Mouse (Mus musculus) spleen, adult 2 months (tissue): ENCODE data around the gene 1600002K03Rik.
A peak's percentile ranks its signal among the peaks of the same experiment; 100 is the strongest.

ENCODE experiments used
- CTCF ChIP-seq: fragments of 200-500 bp; IDR thresholded peaks from 2 replicates; pipeline ENCODE4 v1.5.1; 2011; ENCODE audit warnings: mild to moderate bottlenecking, inconsistent platforms; ENCODE audit not compliant: insufficient read depth, insufficient read length, insufficient replicate concordance; ENCODE audit errors: extremely low read depth
- POLR2A ChIP-seq: fragments of 200-500 bp; IDR thresholded peaks from 2 replicates; pipeline ENCODE4 v1.6.1; 2011; ENCODE audit warnings: low read depth, low read length, inconsistent platforms

DNA sequence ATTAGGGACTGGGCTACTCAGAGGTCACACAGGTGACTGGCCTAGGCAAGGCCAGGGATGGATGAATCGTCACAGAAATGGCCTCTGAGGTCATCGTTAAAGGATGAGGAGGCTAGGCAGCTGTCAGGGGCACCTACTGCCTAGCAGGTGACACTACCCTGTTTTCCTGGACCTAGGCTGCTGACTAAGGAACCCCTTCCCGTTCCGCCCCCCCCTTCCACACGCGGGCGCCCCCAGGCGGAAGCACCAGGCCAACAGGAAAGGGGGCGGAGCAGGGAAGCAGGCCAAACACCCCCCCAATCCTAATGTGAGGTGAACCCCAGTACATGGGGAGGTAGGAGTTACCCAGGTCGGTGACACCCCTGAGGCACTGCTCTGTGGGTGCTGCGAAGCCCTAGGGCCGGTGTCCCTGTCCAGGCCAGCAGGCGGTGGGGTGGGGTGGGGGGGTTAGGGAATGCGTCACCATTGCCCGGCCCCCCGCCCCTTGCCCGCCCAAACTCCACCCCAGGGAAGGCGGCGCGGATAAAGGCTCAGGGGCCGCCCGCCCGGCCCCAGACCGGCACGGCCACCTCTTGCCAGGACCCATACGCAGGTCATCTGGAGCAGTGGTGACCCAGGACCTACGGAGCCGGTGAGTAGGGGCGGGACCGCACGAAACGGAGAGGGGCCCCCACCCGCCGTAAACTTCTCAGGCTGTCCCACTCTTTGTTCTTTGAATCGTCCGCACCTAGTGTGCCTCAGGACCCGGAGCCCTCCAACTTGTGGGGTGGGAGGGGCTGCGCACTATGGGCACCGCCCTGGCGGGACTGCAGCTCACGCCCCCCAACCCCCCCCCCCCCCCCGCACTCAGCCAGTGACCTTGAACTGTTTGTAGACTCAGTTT lies 24.8 kb upstream of the 1600002K03Rik start, which contains the start of gene Midn:
- peak; percentile 56; the same call in 1 of the 2 replicates for TF ChIP-seq POLR2A
- TF ChIP-seq CTCF = no peak
